Mouse (Mus musculus): ENCODE results near the gene Hist1h2ai. TPM values are rescaled to one million over a fixed set of nuclear protein-coding genes. Genes with fewer than 3 reads are reported as not detected.
A peak's percentile ranks its signal among the peaks of the same experiment; 100 is the strongest.
"Not testable (repeated sequence)": the region's sequence is repeated elsewhere in the genome, so short reads cannot be mapped to it uniquely, and the experiment has no call there.

Hist1h2ai gene
- polyA plus RNA-seq, 1 experiment from 2014 or later = 26.0 TPM

- WGBS = under 1% methylated on average over 21 of the region's 21 CpGs
- ATAC-seq (replicated peaks) = peak; percentile 84
- Histone ChIP-seq H3K36me3 (no peaks in the 10 kb centered on the region), H3K4me3 (peak overlapping the region; percentile 62), H3K4me2 (replicated peaks) (peak overlapping the region; percentile 59), H3K9ac (replicated peaks) (peak overlapping the region; percentile 70), H3K27me3 (no peaks in the 10 kb centered on the region), H3K27ac (replicated peaks) (peak overlapping the region; percentile 99), H3K9me3 (no peaks in the 10 kb centered on the region), H3K4me1 (peaks cover 26% of the 10 kb centered on the region)
Measured at GRCm38 (mm10) chr13:21734010-21734905, 18.0 kb downstream of the Hist1h2ai start.

- not testable (repeated sequence) for H3K36me3 ChIP-seq, H3K9me3 ChIP-seq, H3K27me3 ChIP-seq
- Histone ChIP-seq H3K27ac (replicated peaks) (peak within 1 kb of the TSS; percentile 99), H3K4me3 (peak within 1 kb of the TSS; percentile 62), H3K4me2 (replicated peaks) (peak within 1 kb of the TSS; percentile 59), H3K9ac (replicated peaks) (peak within 1 kb of the TSS; percentile 70), H3K4me1 (peaks cover 26% of the 10 kb centered on the region)
- ATAC-seq (replicated peaks) = peak; percentile 90
- WGBS = under 1% methylated on average over 50 of the region's 56 CpGs
Measured at GRCm38 (mm10) chr13:21734906-21735767, 18.9 kb downstream of the Hist1h2ai start, which contains the start of gene Hist1h4j. Gene Hist1h4j (plus strand): TSS chr13:21735064.

GRCm38 (mm10) chr13:21745006-21745405 is 28.8 kb downstream of the Hist1h2ai start:
- H3K9me3 ChIP-seq = no peaks in the 10 kb centered on the region
- H3K4me3 ChIP-seq = no peak overlapping the region
- H3K4me1 ChIP-seq = peaks cover 22% of the 10 kb centered on the region
- no peak overlapping the region for H3K4me2 ChIP-seq (replicated peaks)
- no peak for ATAC-seq (replicated peaks)
- H3K27ac ChIP-seq (replicated peaks) = no peak overlapping the region
- H3K36me3 ChIP-seq = no peaks in the 10 kb centered on the region
- H3K9ac ChIP-seq (replicated peaks) = no peak overlapping the region
- WGBS = 94% methylated on average over 1 of the region's 1 CpGs
- no peaks in the 10 kb centered on the region for H3K27me3 ChIP-seq

- peak overlapping the region; percentile 97 for H3K27ac ChIP-seq (replicated peaks)
- H3K4me2 ChIP-seq (replicated peaks) = peak overlapping the region; percentile 86
- peak overlapping the region; percentile 57 for H3K9ac ChIP-seq (replicated peaks)
- H3K27me3 ChIP-seq = no peaks in the 10 kb centered on the region
- no peaks in the 10 kb centered on the region for H3K9me3 ChIP-seq
- WGBS = 3% methylated on average over 5 of the region's 5 CpGs
- H3K4me1 ChIP-seq = peaks cover 40% of the 10 kb centered on the region
- no peaks in the 10 kb centered on the region for H3K36me3 ChIP-seq
- no peak for ATAC-seq (replicated peaks)
- peak overlapping the region; percentile 52 for H3K4me3 ChIP-seq
Measured at GRCm38 (mm10) chr13:21749387-21750158, 33.4 kb downstream of the Hist1h2ai start.

- peak within 1 kb of the TSS; percentile 97 for H3K27ac ChIP-seq (replicated peaks)
- H3K36me3 ChIP-seq, H3K9me3 ChIP-seq, H3K27me3 ChIP-seq: not testable (repeated sequence)
- H3K9ac ChIP-seq (replicated peaks) = peak within 1 kb of the TSS; percentile 57
- WGBS = under 1% methylated on average over 48 of the region's 56 CpGs
- H3K4me2 ChIP-seq (replicated peaks) = peak within 1 kb of the TSS; percentile 86
- peak within 1 kb of the TSS; percentile 52 for H3K4me3 ChIP-seq
- H3K4me1 ChIP-seq = peaks cover 45% of the 10 kb centered on the region
- peak; percentile 84 for ATAC-seq (replicated peaks)
Measured at GRCm38 (mm10) chr13:21750159-21751017, 34.2 kb downstream of the Hist1h2ai start, which contains the start of gene Hist1h4k. Gene Hist1h4k (minus strand): TSS chr13:21750505.

GRCm38 (mm10) chr13:21751417-21751816 is 35.2 kb downstream of the Hist1h2ai start:
- no peak for ATAC-seq (replicated peaks)
- H3K36me3 ChIP-seq = no peaks in the 10 kb centered on the region

GRCm38 (mm10) chr13:21751827-21752226 is 35.6 kb downstream of the Hist1h2ai start:
- no peak for ATAC-seq (replicated peaks)
- WGBS = 70% methylated on average over 3 of the region's 3 CpGs
- H3K27me3 ChIP-seq = no peaks in the 10 kb centered on the region
- H3K36me3 ChIP-seq = no peaks in the 10 kb centered on the region
- H3K27ac ChIP-seq (replicated peaks) = peak overlapping the region; percentile 96
- H3K4me2 ChIP-seq (replicated peaks) = no peak overlapping the region
- H3K9ac ChIP-seq (replicated peaks) = no peak overlapping the region
- peaks cover 52% of the 10 kb centered on the region for H3K4me1 ChIP-seq
- H3K9me3 ChIP-seq = no peaks in the 10 kb centered on the region
- H3K4me3 ChIP-seq = no peak overlapping the region

More at GRCm38 (mm10) chr13:21751417-21751816, 35.2 kb downstream of the Hist1h2ai start:
- H3K27ac ChIP-seq (replicated peaks) = peak overlapping the region; percentile 96; the same call in 1 of the 2 replicates
- H3K9me3 ChIP-seq = no peaks in the 10 kb centered on the region
- H3K4me1 ChIP-seq = peaks cover 49% of the 10 kb centered on the region
- H3K4me3 ChIP-seq = no peak overlapping the region
- H3K4me2 ChIP-seq (replicated peaks) = no peak overlapping the region
- no peaks in the 10 kb centered on the region for H3K27me3 ChIP-seq
- H3K9ac ChIP-seq (replicated peaks) = no peak overlapping the region

GRCm38 (mm10) chr13:21752356-21752755 is 36.1 kb downstream of the Hist1h2ai start:
- H3K4me1 ChIP-seq = peaks cover 48% of the 10 kb centered on the region
- no peaks in the 10 kb centered on the region for H3K36me3 ChIP-seq
- H3K4me3 ChIP-seq = peak overlapping the region; percentile 47; the same call in 1 of the 2 replicates
- no peak overlapping the region for H3K9ac ChIP-seq (replicated peaks)
- H3K27ac ChIP-seq (replicated peaks) = peak overlapping the region; percentile 96
- H3K4me2 ChIP-seq (replicated peaks) = peak overlapping the region; percentile 82; the same call in 1 of the 2 replicates
- 51% methylated on average over 3 of the region's 3 CpGs for WGBS
- H3K9me3 ChIP-seq = no peaks in the 10 kb centered on the region
- H3K27me3 ChIP-seq = no peaks in the 10 kb centered on the region
- no peak for ATAC-seq (replicated peaks)

- Histone ChIP-seq H3K9me3 (no peaks in the 10 kb centered on the region), H3K36me3 (no peaks in the 10 kb centered on the region), H3K4me3 (peak overlapping the region; percentile 47), H3K4me1 (peaks cover 44% of the 10 kb centered on the region), H3K27ac (replicated peaks) (peak overlapping the region; percentile 96), H3K4me2 (replicated peaks) (peak overlapping the region; percentile 82), H3K9ac (replicated peaks) (peak overlapping the region; percentile 59), H3K27me3 (no peaks in the 10 kb centered on the region)
- ATAC-seq (replicated peaks) = no peak
- 2% methylated on average over 10 of the region's 10 CpGs for WGBS
Measured at GRCm38 (mm10) chr13:21753051-21753523, 36.9 kb downstream of the Hist1h2ai start.

- peak; percentile 96 for ATAC-seq (replicated peaks)
- H3K4me2 ChIP-seq (replicated peaks) = peak within 1 kb of the TSS; percentile 82
- not testable (repeated sequence) for H3K36me3 ChIP-seq, H3K9me3 ChIP-seq, H3K27me3 ChIP-seq
- peak within 1 kb of the TSS; percentile 59 for H3K9ac ChIP-seq (replicated peaks)
- peaks cover 39% of the 10 kb centered on the region for H3K4me1 ChIP-seq
- WGBS = 1% methylated on average over 49 of the region's 50 CpGs
- peak within 1 kb of the TSS; percentile 96 for H3K27ac ChIP-seq (replicated peaks)
- peak within 1 kb of the TSS; percentile 47 for H3K4me3 ChIP-seq
Measured at GRCm38 (mm10) chr13:21753524-21754285, 37.5 kb downstream of the Hist1h2ai start, which contains the start of the genes Hist1h2ak and Hist1h2bn. Gene Hist1h2ak (minus strand): TSS chr13:21753827. Gene Hist1h2bn (plus strand): TSS chr13:21754123.

All from forebrain, embryonic 15.5 days (tissue).